Mouse (Mus musculus) liver, adult 2 months (tissue): ENCODE data around the gene Ythdf1.

Experiments used
- CTCF ChIP-seq: fragments of 200-500 bp; IDR thresholded peaks from 2 replicates; pipeline ENCODE4 v1.5.1; 2011; ENCODE audit warnings: low read depth, low read length, control low read depth
- POLR2A ChIP-seq: fragments of 200-500 bp; IDR thresholded peaks from 2 replicates; pipeline ENCODE4 v1.6.1; 2011; ENCODE audit warnings: low read length, control low read depth; ENCODE audit not compliant: insufficient read depth; ENCODE audit errors: extremely low read depth

GRCm38 (mm10) chr2:180904435-180905208 lies 16.1 kb downstream of the Ythdf1 start:
- TF ChIP-seq CTCF (no peak), POLR2A (no peak)
